Comparison of ENCODE assay signal across 21 mouse cellular contexts in the genomic region with DNA sequence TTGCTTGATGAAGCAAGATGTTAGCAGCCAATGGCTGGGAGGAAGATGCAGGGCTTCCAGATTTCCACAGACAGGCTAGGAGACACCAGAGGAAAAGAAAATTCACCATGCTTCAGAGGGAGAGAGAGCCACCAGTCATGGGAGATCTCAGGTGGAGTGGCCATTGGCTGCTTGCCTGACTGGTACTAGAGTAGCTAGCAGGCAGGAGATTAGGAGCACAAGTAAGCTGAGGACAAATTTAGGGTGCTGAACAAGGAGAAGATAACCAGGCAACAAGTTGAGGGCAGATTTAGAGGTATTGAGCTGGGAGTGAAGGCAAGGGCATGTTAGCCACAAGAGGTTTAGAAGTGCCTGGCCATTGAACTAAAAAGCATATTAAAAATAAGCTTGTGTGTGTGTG.
DNase-seq lines count a peak whose midpoint lies in the region; ATAC-seq lines count a peak whose summit lies in the region.
"Had no signal": no experiment of that assay in that cellular context is flagged by ENCODE, and none has a peak within 500 bp of the region (broad histone marks: within the 10 kb centered on the region; RNA-seq: fewer than 3 reads in every experiment).

No protein-coding gene starts in this region.

- no peak overlapping the region for H3K4me2 ChIP-seq in heart, embryonic 14.5 days (ENCODE audit: low read length)
- H3K4me2 ChIP-seq: forebrain, embryonic 13.5 days; hindbrain, embryonic 13.5 days had no signal

- peak; percentile 92 for DNase-seq in heart, adult 11 months
- no peak for DNase-seq in heart, embryonic 10.5 days (ENCODE audit: low spot score)
- DNase-seq in heart, postnatal 10 days = peak; percentile 68 to 76
- peak; percentile 73 for DNase-seq in heart, postnatal 4 days
- no peak for DNase-seq in embryo, embryonic 10 days (ENCODE audit: low spot score)
- no peak for DNase-seq in gastrocnemius, postnatal 4 days (ENCODE audit: low spot score in 2 of 2)
- DNase-seq: adrenal gland, adult 8-10 months; adrenal gland, postnatal 36 days; B cell, adult 2 months; cerebellum, adult 2 months; gastrocnemius, adult 2 months; gastrocnemius, postnatal 25 days; kidney, adult 11 months; kidney, adult 9 months had no signal

- H3K4me1 ChIP-seq in heart, embryonic 10.5 days = no peaks in the 10 kb centered on the region; the same call in 1 of the 2 replicates
- peaks cover 9 to 15% of the 10 kb centered on the region in 2 experiments for H3K4me1 ChIP-seq in heart, embryonic 14.5 days (ENCODE audit: control insufficient read depth in 2 of 2, insufficient read depth in 2 of 2, low read length in 2 of 2)

- peaks cover 6% of the 10 kb centered on the region; the same call in 1 of the 2 replicates for H3K27me3 ChIP-seq in heart, embryonic 10.5 days (ENCODE audit: insufficient read depth, poor library complexity, severe bottlenecking)
- no peaks in the 10 kb centered on the region for H3K27me3 ChIP-seq in heart, embryonic 14.5 days (ENCODE audit: control insufficient read depth, insufficient read depth, low read length)
- H3K27me3 ChIP-seq: forebrain, embryonic 13.5 days; hindbrain, embryonic 13.5 days had no signal

- H3K9me3 ChIP-seq in heart, embryonic 10.5 days = no peaks in the 10 kb centered on the region
- no peaks in the 10 kb centered on the region for H3K9me3 ChIP-seq in heart, embryonic 14.5 days (ENCODE audit: control insufficient read depth, low read length)
- H3K9me3 ChIP-seq: embryonic facial prominence, embryonic 10.5 days; forebrain, embryonic 13.5 days; hindbrain, embryonic 13.5 days had no signal

- no peak overlapping the region for H3K27ac ChIP-seq in heart, embryonic 10.5 days
- H3K27ac ChIP-seq in heart, embryonic 14.5 days (replicated peaks in 1 of 2; ENCODE audit: control insufficient read depth in 1 of 2, insufficient read depth in 1 of 2, low read depth in 2 of 2, low read length in 2 of 2) = no peak overlapping the region
- H3K27ac ChIP-seq: embryonic facial prominence, embryonic 10.5 days; forebrain, embryonic 13.5 days; gastrocnemius, adult 2 months; hindbrain, embryonic 13.5 days; hindbrain, postnatal 0 days had no signal

- H3K36me3 ChIP-seq in heart, embryonic 10.5 days = no peaks in the 10 kb centered on the region
- H3K36me3 ChIP-seq in heart, embryonic 14.5 days (ENCODE audit: control insufficient read depth, insufficient read depth, low read length) = no peaks in the 10 kb centered on the region
- H3K36me3 ChIP-seq: embryonic facial prominence, embryonic 10.5 days; G1E; hindbrain, embryonic 13.5 days had no signal

- H3K4me3 ChIP-seq in heart, embryonic 10.5 days = no peak overlapping the region
- H3K4me3 ChIP-seq in heart, embryonic 14.5 days (ENCODE audit: control insufficient read depth in 1 of 2, insufficient read depth in 1 of 2, low read depth in 1 of 2, low read length in 2 of 2) = no peak overlapping the region
- H3K4me3 ChIP-seq: embryonic facial prominence, embryonic 10.5 days; forebrain, embryonic 13.5 days; gastrocnemius, adult 2 months; hindbrain, embryonic 13.5 days had no signal

- H3K9ac ChIP-seq in heart, embryonic 14.5 days (ENCODE audit: low read length) = no peak overlapping the region
- H3K9ac ChIP-seq: forebrain, embryonic 13.5 days; hindbrain, embryonic 13.5 days had no signal

- ATAC-seq in heart, embryonic 14.5 days (ENCODE audit: insufficient number of reproducible peaks, insufficient read depth, low FRiP score, low read depth) = 0 out of 2 replicates have a peak, but pooled peaks have one; percentile 50
- ATAC-seq: CD4-positive, CD25-positive, alpha-beta regulatory T cell, adult 4 months; forebrain, embryonic 13.5 days; hindbrain, postnatal 0 days had no signal

- intact Hi-C loops in heart, postnatal 10 days (cut with DNase I) = no loop called here

Comparison
In these comparisons a context has a peak if more than half of its experiments do, and no peak if none do; other contexts are left out.
1. DNase-seq: peak in heart, adult 11 months (single experiment), heart, postnatal 10 days (2 of 2) and heart, postnatal 4 days (single experiment); none in heart, embryonic 10.5 days (single experiment), embryo, embryonic 10 days (single experiment) and gastrocnemius, postnatal 4 days (0 of 2).